Mouse (Mus musculus) lung, embryonic 15.5 days (tissue): ENCODE measurements around the gene Ankrd52. TPM values are rescaled to one million over a fixed set of nuclear protein-coding genes. Genes with fewer than 3 reads are reported as not detected.
A peak's percentile ranks its signal among the peaks of the same experiment; 100 is the strongest.
"Not testable (repeated sequence)": the region's sequence is repeated elsewhere in the genome, so short reads cannot be mapped to it uniquely, and the experiment has no call there.

Source experiments
- ATAC-seq: fragments of 200-750 bp; cut with Nextera tagmentation; 2 replicates; pipeline ENCODE4 v1.8.0; 2017; ENCODE audit warnings: moderate number of reproducible peaks, borderline replicate concordance; ENCODE audit not compliant: low FRiP score, low TSS enrichment; ENCODE audit errors: extremely low read depth
- H3K27ac ChIP-seq: fragments of 300-500 bp; sonication (generic); 2 replicates; pipeline ENCODE4 v1.5.1; 2015; ENCODE audit warnings: moderate library complexity, mild to moderate bottlenecking, inconsistent platforms
- H3K27me3 ChIP-seq: fragments of 300-500 bp; sonication (generic); 2 replicates; pipeline ENCODE4 v1.6.1; 2015; ENCODE audit warnings: inconsistent platforms
- H3K36me3 ChIP-seq: fragments of 300-500 bp; sonication (generic); 2 replicates; pipeline ENCODE4 v1.6.1; 2015; ENCODE audit warnings: inconsistent platforms
- H3K4me1 ChIP-seq: fragments of 300-500 bp; sonication (generic); 2 replicates; pipeline ENCODE4 v1.6.1; 2015; ENCODE audit warnings: inconsistent platforms
- H3K4me2 ChIP-seq: fragments of 300-500 bp; sonication (generic); 2 replicates; pipeline ENCODE4 v1.6.1; 2015; ENCODE audit warnings: inconsistent platforms, mild to moderate bottlenecking, moderate library complexity
- H3K4me3 ChIP-seq: fragments of 300-500 bp; sonication (generic); 2 replicates; pipeline ENCODE4 v1.5.1; 2015; ENCODE audit warnings: mild to moderate bottlenecking, inconsistent platforms
- H3K9ac ChIP-seq: fragments of 300-500 bp; sonication (generic); 2 replicates; pipeline ENCODE4 v1.6.1; 2015; ENCODE audit warnings: inconsistent platforms
- H3K9me3 ChIP-seq: fragments of 300-500 bp; sonication (generic); 2 replicates; pipeline ENCODE4 v1.6.1; 2016; ENCODE audit warnings: inconsistent platforms
- WGBS: fragments of 180-500 bp; shearing (Covaris S2); methylation state at CpG from one replicate; pipeline ENCODE4 v1.1.7; 2015; 5-methylcytosine and 5-hydroxymethylcytosine counted together
- polyA plus RNA-seq: library from polyadenylated mRNA; unstranded; fragments of >200 nt; fragmentation: Nextera tagmentation; extraction: Ambion mirVana; gene quantifications from 2 replicates; pipeline ENCODE4 v1.2.1, GENCODE M21; 2015

Ankrd52 gene
- 13.0 and 14.9 TPM in 2 replicates for polyA plus RNA-seq

DNA sequence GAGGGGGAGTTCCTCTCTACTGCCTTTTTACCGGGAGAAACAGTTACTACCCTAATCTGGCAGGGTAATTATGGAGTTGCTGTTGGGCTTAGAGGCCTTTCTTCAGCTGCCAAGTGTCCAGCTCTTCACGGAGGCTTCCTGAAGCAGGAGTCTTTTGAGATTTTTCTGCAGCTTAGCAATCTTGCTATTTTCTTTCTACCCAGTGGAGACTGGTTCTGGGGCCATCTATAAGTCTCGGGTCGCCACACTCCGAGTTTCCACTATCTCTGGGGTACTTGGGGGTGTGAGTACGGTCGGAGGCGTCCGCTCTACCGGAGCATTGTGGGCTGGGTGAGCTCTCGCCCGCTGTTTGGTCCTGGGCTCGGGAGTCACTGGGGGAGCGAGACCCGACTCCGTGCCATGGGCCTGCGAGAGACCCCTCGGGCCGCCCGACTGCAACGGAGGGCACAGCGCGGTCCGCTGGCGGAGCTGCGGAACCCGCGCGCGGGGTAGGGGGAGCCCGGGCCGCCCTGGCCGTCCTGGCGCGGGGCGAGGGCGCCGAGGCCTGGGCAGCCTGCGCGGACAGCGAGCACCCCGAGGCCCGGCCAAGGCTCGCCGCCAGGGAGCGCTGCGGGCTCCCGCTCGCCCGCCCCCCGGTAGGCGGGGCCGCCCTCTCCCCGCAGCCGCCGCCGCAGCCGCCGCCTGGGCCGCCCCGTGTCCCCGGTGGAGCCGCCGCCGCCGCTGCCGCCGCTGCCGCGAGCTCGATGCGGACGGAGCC is at the start of gene Ankrd52:
Gene Ankrd52 (plus strand): TSS at position 661 of the 757 bp plus-strand sequence.
- under 1% methylated on average over 44 of the region's 73 CpGs for WGBS
- Histone ChIP-seq H3K9me3 (no peaks in the 10 kb centered on the region), H3K9ac (peak within 1 kb of the TSS; percentile 99), H3K27me3 (no peaks in the 10 kb centered on the region), H3K4me1 (peaks cover 14% of the 10 kb centered on the region), H3K36me3 (peaks cover 28% of the 10 kb centered on the region), H3K27ac (peak within 1 kb of the TSS; percentile 95), H3K4me2 (peak within 1 kb of the TSS; percentile 87), H3K4me3 (peak within 1 kb of the TSS; percentile 95)
- ATAC-seq = peak; percentile 95

DNA sequence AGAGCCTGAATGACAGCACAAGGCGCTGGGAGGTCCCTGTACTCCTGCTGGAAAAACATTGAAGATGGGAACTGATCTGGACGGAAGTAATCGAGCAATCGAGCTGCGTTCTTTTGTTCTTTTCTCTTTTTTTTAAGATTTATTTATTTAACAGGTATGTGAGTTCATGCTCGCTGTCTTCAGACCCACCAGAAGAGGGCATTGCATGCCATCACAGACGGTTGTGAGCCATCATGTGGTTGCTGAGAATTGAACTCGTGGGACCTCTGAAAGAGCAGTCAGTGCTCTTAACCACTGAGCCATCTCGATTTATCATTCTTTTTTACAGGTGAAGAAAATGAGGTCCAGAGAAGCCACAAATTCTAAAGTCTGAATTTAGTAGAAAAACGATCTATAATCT is 49.3 kb upstream of the Ankrd52 start:
- WGBS = 82% methylated on average over 10 of the region's 10 CpGs

DNA sequence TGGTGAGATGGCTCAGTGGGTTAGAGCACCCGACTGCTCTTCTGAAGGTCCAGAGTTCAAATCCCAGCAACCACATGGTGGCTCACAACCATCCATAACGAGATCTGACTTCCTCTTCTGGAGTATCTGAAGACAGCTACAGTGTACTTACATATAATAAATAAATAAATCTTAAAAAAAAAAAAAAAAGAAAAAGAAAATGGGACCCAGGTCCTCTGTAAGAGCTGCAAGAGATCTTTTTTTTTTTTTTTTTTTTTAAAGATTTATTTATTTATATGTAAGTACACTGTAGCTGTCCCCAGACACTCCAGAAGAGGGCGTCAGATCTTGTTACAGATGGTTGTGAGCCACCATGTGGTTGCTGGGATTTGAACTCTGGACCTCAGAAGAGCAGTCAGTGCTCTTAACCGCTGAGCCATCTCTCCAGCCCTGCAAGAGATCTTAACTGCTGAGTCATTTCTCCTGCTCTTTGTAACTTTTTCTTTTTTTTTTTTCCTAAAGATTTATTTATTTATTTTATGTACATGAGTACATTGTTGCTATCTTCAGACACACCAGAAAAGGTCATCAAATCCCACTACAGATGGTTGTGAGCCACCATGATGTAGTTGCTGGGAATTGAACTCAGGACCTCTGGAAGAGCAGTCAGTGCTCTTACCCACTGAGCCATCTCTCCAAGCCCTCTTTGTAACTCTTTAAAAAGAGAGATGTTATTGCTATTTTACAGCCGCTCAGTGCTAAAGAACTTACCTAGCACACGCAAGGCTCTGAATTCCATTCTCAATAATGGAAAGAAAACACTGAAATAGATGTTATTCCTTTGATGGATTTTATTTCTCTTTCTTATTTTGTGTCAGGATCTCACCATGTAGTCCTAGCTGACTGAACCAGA is 44.3 kb upstream of the Ankrd52 start:
- H3K4me3 ChIP-seq, H3K9me3 ChIP-seq, H3K27me3 ChIP-seq, H3K27ac ChIP-seq, H3K9ac ChIP-seq, H3K4me2 ChIP-seq, ATAC-seq, H3K4me1 ChIP-seq: not testable (repeated sequence)
- WGBS = 69% methylated on average over 6 of the region's 6 CpGs
- H3K36me3 ChIP-seq = peaks cover 16% of the 10 kb centered on the region

More for the DNA sequence above, 49.3 kb upstream of the Ankrd52 start:
- Histone ChIP-seq H3K4me3 (no peak overlapping the region), H3K36me3 (peaks cover 47% of the 10 kb centered on the region), H3K4me1 (peaks cover 12% of the 10 kb centered on the region), H3K4me2 (no peak overlapping the region), H3K9me3 (no peaks in the 10 kb centered on the region), H3K27ac (no peak overlapping the region), H3K9ac (no peak overlapping the region), H3K27me3 (no peaks in the 10 kb centered on the region)
- ATAC-seq = no peak

DNA sequence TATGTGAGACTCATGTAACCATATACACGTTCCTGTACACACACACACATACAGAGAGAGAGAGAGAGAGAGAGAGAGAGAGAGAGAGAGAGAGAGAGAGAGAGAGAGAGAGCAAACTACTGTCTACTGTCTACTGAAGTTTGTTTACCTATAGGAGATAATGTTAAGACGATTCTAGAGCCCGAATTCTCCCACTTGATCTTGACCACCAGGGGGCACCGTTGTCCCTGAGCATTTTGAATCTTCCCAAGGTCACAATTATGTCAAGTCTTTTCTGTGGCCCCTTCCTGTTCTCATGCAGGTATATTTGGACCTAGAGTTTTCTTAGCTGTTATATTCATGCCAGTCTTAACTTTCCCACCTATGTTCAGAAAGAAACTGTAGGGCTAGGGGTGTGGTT is 41.3 kb upstream of the Ankrd52 start:
- Histone ChIP-seq H3K4me2 (no peak overlapping the region), H3K9ac (no peak overlapping the region), H3K27me3 (no peaks in the 10 kb centered on the region), H3K4me3 (no peak overlapping the region), H3K9me3 (no peaks in the 10 kb centered on the region), H3K4me1 (peaks cover 15% of the 10 kb centered on the region), H3K36me3 (no peaks in the 10 kb centered on the region), H3K27ac (no peak overlapping the region)
- WGBS = 3% methylated on average over 4 of the region's 4 CpGs
- ATAC-seq = no peak

DNA sequence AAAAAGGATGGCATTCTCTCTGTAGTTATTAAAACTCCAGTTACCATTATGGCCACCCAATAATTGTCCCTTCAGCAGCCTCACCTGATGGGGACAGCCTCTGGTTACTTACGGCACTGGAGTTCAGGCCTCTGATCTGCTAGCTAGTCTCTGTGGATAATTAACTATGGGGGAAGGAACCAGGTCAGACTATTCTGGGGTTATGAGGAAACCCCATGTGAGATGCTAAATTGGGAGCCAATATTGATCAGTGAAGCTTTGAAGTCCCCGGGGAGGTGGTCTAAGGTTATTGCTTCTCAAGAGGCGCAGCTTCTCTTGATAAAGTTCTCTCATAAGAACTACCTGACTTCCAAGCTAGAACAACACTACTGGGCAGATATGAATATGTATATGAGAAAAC is 40.7 kb upstream of the Ankrd52 start:
- no peak overlapping the region for H3K27ac ChIP-seq
- H3K4me2 ChIP-seq = no peak overlapping the region
- H3K27me3 ChIP-seq = no peaks in the 10 kb centered on the region
- no peak for ATAC-seq
- peaks cover 15% of the 10 kb centered on the region for H3K4me1 ChIP-seq
- H3K4me3 ChIP-seq = no peak overlapping the region
- H3K9me3 ChIP-seq = no peaks in the 10 kb centered on the region
- no peak overlapping the region for H3K9ac ChIP-seq
- WGBS = 85% methylated on average over 3 of the region's 3 CpGs
- no peaks in the 10 kb centered on the region for H3K36me3 ChIP-seq

DNA sequence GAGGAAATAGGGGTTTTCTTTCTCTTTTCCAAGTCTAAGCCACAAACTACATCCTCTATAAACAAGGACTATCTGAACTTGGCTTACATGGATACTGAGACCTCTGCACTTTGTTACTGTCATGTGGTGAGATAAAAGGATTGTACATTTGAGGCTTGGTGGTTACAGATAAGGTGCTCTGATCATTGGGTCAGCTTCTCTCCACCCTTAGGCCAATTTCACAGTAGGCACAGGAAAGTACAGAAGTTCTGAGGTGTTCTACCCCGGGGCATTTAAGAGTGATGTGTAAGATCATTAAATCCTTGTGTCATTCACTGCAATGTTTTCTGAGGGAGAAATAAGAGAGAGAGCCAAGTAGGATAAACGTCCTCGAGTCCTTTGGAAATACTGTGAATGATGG is 40.3 kb upstream of the Ankrd52 start:
- peak overlapping the region; percentile 70 for H3K4me2 ChIP-seq
- no peak for ATAC-seq
- WGBS = 77% methylated on average over 3 of the region's 3 CpGs
- H3K9ac ChIP-seq = no peak overlapping the region
- peaks cover 15% of the 10 kb centered on the region for H3K4me1 ChIP-seq
- no peaks in the 10 kb centered on the region for H3K9me3 ChIP-seq
- H3K27me3 ChIP-seq = no peaks in the 10 kb centered on the region
- H3K4me3 ChIP-seq = peak overlapping the region; percentile 79
- H3K36me3 ChIP-seq = no peaks in the 10 kb centered on the region
- H3K27ac ChIP-seq = no peak overlapping the region

DNA sequence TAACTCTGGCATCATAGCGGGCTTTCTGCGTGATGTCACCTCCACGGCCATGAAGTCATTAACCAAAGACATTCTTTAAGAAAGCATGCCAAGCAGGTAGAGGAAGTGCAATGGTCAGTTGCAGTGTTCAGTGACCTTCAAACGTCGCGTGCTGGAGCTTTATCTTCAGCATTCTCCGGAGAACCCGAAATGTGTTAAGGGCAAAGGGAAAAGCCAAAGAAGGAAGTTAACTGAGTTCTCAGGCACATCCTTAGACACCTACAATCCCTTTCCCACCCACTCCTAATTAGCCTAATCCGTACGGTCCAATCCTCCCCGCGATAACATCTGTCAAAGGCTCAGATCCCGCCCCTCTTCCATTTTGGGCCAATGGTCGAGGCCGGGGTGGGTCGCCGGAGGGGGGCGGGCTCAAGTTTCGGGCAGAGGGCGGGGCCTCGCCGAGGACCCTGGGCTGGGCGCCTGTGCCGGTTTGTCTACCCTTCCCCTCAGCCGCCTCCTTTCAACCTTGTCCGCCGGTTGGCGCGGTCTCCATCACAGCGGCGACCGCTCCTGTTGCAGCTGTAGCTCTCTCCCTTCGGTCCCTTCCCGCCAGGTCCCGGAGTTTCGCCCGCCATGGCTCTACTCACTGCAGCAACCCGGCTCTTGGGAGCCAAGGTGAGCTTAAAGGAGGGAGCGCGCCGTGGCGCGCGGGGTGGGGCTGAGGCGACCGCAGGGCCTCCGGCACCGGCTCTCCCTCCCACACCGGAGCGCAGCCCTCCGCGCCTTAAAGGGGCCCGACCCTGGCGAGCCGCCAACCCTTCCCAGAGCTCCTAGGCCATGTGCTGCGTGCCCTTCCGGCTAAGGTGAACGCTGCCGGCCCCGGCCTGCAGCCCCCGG is 39.4 kb upstream of the Ankrd52 start, which contains the start of gene Cs:
Gene Cs (plus strand): TSS at position 429 of the 876 bp plus-strand sequence.
- Histone ChIP-seq H3K4me1 (peaks cover 15% of the 10 kb centered on the region), H3K9me3 (no peaks in the 10 kb centered on the region), H3K27me3 (no peaks in the 10 kb centered on the region), H3K4me2 (peak within 1 kb of the TSS; percentile 70), H3K9ac (peak within 1 kb of the TSS; percentile 76), H3K4me3 (peak within 1 kb of the TSS; percentile 79), H3K36me3 (no peaks in the 10 kb centered on the region), H3K27ac (peak within 1 kb of the TSS; percentile 88)
- peak; percentile 98 for ATAC-seq
- WGBS = under 1% methylated on average over 52 of the region's 61 CpGs

DNA sequence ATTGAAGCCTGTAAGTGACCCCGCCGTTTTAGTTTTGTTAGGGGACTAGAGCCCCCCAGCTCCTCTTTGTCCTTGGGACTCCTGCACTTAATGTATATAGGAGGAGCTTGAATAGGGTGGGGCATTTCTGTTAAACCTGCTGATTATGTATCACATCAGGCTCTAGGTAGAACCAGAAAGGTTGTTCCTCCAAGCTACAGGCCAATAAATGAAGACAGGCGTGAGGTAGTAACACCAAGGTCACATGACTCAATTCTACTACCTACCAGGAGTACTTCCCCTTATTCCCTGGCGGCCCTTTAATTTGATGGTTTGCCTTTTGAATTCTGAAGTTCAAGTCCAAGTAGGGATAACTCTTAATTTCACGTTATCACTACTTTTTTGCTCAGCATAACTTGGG is 38.5 kb upstream of the Ankrd52 start:
- Histone ChIP-seq H3K4me2 (peak overlapping the region; percentile 64), H3K27ac (peak overlapping the region; percentile 88), H3K36me3 (no peaks in the 10 kb centered on the region), H3K4me1 (peaks cover 15% of the 10 kb centered on the region), H3K9me3 (no peaks in the 10 kb centered on the region), H3K4me3 (peak overlapping the region; percentile 79), H3K27me3 (no peaks in the 10 kb centered on the region), H3K9ac (peak overlapping the region; percentile 76)
- 0 out of 2 replicates have a peak, but pooled peaks have one; percentile 0 for ATAC-seq
- WGBS = 18% methylated on average over 5 of the region's 5 CpGs

DNA sequence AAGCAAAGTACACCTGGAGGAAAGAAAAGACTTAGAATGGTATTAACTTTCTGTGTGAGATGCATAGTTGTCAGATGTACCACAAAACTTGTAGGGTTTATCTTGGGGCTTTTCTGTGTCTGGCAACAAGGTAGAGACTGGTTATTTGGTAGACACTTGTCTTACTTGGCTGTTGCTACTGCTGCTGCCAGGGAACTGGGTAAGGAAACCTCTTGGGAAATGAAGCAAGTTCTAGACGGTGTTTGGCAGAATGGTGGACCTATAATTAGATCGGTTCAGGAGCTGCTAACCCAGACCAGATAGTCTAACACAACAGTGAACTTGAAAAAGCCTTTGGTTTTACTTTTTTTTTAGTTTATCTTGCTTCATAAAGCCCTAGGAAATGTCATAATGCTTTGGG is 38.0 kb upstream of the Ankrd52 start:
- H3K27me3 ChIP-seq = no peaks in the 10 kb centered on the region
- no peaks in the 10 kb centered on the region for H3K9me3 ChIP-seq
- ATAC-seq = no peak
- H3K4me3 ChIP-seq = peak overlapping the region; percentile 79
- H3K27ac ChIP-seq = no peak overlapping the region
- peak overlapping the region; percentile 76; the same call in 1 of the 2 replicates for H3K9ac ChIP-seq
- WGBS = 58% methylated on average over 2 of the region's 2 CpGs
- H3K36me3 ChIP-seq = no peaks in the 10 kb centered on the region
- H3K4me1 ChIP-seq = peaks cover 15% of the 10 kb centered on the region
- peak overlapping the region; percentile 64 for H3K4me2 ChIP-seq

DNA sequence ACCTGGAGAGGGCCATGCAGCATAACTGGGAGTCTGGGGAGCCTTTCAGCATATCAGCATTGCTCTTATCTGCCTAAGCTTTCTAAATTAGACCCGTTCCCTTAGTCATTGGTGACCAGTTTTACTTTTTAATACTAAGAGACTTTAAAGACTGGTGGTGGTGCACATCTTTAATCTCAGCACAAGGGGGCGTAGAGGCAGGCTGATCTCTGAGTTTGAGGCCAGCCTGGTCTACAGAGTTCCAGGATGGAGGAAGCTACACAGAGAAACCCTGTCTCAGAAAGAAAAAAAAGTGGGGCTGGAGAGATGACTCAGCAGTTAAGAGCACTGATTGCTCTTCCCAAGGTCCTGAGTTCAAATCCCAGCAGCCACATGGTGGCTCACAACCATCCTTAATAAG is 36.7 kb upstream of the Ankrd52 start:
- Histone ChIP-seq H3K27me3 (no peaks in the 10 kb centered on the region), H3K9ac (no peak overlapping the region), H3K27ac (no peak overlapping the region), H3K4me1 (peaks cover 26% of the 10 kb centered on the region), H3K9me3 (no peaks in the 10 kb centered on the region), H3K36me3 (no peaks in the 10 kb centered on the region), H3K4me3 (no peak overlapping the region), H3K4me2 (no peak overlapping the region)
- ATAC-seq = no peak
- WGBS = 81% methylated on average over 2 of the region's 2 CpGs

DNA sequence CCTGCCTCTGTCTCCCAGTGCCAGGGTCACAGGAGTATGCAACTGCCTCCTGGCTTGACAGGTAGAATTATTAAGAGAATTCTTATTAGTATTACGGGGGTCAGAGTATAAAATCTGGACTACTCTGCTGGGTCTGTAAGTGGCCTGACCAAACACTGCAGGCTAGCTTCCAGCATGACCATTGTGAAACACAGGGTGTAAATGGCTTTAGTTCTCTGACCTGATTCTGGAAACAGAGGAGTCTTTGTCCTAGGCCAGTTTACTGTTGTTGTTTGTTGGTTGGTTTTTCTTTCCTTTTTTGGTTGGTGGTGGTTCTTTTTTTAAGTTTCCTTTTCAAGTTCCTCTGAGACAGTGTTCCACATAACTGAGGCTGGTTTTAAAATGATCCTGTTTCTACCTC is 33.5 kb upstream of the Ankrd52 start:
- WGBS = 79% methylated on average over 1 of the region's 1 CpGs
- H3K4me3 ChIP-seq = no peak overlapping the region
- no peak overlapping the region for H3K4me2 ChIP-seq
- H3K36me3 ChIP-seq = no peaks in the 10 kb centered on the region
- no peaks in the 10 kb centered on the region for H3K9me3 ChIP-seq
- no peak for ATAC-seq
- H3K4me1 ChIP-seq = peaks cover 30% of the 10 kb centered on the region
- H3K9ac ChIP-seq = no peak overlapping the region
- H3K27ac ChIP-seq = no peak overlapping the region
- H3K27me3 ChIP-seq = no peaks in the 10 kb centered on the region
